Mouse (Mus musculus): ENCODE results near the gene Vps13d.

Vps13d gene

GRCm38 (mm10) chr4:145086509-145086908, 108.3 kb downstream of the Vps13d start:
- no peak for DNase-seq (ENCODE audit: low read depth, low spot score)

- DNase-seq (ENCODE audit: low read depth, low spot score), result no peak
These were observed 115.5 kb downstream of the Vps13d start for GRCm38 (mm10) chr4:145079324-145079723.

DNA sequence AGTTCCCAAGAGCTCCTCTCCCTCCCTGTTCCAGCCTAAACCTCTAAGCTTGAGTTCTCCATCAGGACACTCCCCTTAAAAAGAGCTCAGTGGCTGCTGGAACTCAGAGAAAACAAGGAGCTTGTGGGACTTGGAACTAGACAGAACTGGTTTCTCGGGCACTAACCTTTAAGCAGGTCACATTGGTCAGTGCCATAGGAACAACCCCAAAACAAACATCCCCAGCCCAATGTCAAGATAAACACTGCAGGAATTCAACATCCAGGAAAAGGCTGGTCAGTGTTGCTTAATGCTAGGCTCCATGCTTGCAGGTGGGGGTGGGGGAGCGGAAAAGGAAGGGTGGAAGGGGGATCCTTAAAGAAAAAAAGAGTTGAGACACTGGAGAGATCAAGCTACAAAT, 120.5 kb downstream of the Vps13d start:
- no peak for DNase-seq (ENCODE audit: low read depth, low spot score)

GRCm38 (mm10) chr4:145073728-145074127, 121.1 kb downstream of the Vps13d start:
- DNase-seq (ENCODE audit: low read depth, low spot score), result no peak

GRCm38 (mm10) chr4:145071942-145072341, 122.9 kb downstream of the Vps13d start:
- DNase-seq (ENCODE audit: low read depth, low spot score), result no peak

DNA sequence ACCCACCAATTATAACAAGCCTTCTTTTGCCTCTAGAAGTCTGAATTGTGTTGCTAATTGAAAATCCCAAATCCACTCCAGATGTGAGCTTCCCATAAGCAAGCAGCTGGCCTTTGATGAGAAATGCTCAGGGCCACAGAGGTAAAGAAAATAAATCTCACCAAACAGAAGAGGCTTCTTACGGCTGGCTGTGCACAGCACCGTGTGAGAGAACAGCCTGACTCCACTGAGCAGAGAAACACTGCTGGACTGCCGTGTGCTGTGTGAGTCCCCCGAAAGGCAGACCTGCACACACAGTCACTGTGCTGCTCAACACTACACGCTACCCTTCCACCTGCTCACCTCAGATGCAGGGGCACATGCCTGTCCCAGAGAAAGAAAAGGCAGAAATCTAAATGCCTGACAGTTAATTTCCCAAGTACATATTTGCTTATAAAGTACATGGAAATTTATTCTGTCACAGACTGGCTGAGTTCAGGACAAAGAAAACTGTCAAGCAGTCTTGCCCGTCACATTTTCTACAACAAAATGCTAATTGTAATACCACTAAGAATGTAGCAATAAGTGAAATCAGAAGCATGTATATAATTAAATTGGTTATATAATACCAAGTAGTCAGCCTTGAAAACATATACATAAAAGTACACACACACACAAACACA, 127.7 kb downstream of the Vps13d start:
- DNase-seq (ENCODE audit: low read depth, low spot score), result no peak

DNA sequence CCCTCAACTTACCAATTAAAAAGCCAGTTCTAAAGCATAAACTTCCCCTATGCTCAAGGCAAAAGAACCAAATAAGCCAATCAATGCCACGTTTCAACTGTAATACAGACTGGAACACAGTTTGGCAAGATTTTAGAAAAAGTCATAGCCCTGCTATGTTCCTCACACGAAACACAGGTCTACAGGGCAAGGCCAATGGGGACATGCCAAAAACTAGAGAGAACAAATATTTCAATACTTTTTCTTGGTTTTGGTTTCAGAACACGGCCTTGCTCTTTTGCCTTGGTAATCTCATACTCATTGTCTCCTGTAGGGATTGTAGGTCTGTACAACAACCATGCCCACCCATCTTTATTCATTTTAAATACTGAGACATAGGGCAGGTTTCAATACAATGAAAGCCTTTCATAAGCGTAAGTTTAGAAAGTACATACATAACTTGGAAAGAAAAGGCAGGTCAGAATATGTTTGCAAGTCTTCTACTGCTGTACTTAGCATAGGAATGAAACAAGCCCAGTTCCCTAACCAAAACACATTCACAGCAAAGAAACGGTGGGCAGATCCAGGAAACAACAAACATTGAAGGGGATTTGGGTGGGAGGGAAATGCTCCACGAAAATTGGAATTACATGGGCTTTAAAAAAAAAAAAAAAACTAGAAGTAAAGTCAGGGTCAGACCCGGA, 128.3 kb downstream of the Vps13d start:
- DNase-seq (ENCODE audit: low read depth, low spot score), result no peak

- no peak for DNase-seq (ENCODE audit: low read depth, low spot score)
These were observed 135.9 kb downstream of the Vps13d start for GRCm38 (mm10) chr4:145058749-145059442.

DNA sequence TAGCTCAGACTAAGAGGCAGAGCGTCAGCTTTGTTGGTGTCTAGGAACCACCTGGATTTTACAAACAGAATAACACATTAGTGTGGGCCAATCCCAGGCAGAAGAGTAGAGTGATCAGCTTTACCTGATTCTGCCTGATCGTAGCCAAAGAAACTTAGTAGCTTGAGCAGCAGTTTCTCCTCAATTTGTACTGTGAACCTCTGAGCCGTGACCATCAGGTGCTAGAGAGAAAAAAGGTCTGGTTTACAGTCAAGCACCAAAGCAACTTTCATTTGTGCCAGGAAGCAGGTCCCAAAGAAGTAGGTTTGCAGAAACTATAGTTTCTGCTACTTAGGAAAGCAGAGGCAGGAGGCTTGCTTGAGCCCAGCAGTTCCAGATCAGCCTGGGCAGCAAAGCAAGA, 138.5 kb downstream of the Vps13d start:
- DNase-seq (ENCODE audit: low read depth, low spot score), result peak; percentile 12

DNA sequence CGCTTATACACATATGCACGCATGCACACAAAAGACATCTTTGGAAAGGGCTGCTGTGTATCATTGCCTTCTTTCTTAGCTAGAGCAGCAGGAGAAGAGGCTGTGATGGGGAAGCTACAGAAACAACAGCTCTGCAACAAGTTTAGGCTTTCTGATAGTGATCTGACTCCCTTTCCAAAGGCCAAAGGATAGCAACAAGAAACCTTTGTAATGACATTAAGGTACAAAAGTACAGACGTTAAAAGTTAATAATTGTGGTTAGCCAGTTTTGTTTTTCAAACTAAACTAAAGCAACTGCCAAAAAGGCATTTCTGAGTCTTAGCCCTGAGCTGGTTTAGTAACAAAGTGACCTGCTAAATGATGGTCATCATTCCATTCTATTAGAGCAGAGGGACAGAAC, 139.0 kb downstream of the Vps13d start:
- no peak for DNase-seq (ENCODE audit: low read depth, low spot score)

DNA sequence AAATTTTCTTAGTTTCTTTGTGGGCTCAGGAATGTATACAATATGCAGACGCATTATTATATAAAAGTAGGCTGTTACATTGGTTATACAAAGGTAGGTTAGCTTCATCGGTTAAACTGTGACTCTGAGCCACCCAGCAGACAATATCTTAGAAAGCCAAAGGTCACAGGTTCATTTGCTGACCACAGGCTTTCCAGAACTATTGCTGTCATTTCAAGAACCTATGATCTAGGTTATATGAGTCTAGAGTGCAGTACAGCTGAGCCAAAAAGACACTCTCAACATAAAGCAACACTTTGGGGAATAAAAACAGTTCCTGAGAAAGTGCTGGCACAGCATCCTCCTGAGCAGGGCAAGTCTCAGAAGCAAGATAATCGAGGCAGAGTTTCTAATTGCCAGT, 140.4 kb downstream of the Vps13d start:
- no peak for DNase-seq (ENCODE audit: low read depth, low spot score)

DNA sequence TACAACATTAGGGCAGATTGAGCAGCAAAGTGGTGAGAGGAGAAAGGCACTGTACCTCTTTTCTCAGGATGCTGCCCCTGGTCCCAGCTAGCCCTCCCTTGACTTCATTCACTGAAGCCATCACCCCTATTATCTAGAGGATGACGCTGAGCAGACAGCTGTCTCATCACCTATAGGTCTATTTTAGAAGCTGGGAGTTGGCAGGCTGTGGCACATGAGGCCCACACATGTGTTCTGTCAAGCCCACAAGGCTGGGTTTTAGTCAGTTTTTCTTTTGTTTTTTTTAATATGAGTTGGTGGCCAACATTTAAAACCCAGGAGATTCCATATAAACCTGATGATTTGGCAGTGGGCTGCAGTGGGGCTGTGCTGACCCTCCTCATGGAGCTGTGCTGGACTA, 142.1 kb downstream of the Vps13d start:
- DNase-seq (ENCODE audit: low read depth, low spot score), result no peak

- DNase-seq (ENCODE audit: low read depth, low spot score), result no peak
These were observed 142.5 kb downstream of the Vps13d start for GRCm38 (mm10) chr4:145052282-145052681.

GRCm38 (mm10) chr4:145051209-145051969, 143.4 kb downstream of the Vps13d start:
- no peak for DNase-seq (ENCODE audit: low read depth, low spot score)

GRCm38 (mm10) chr4:145050518-145051208, 144.1 kb downstream of the Vps13d start:
- peak; percentile 16 for DNase-seq (ENCODE audit: low read depth, low spot score)

- DNase-seq (ENCODE audit: low read depth, low spot score), result no peak
These were observed 146.8 kb downstream of the Vps13d start for GRCm38 (mm10) chr4:145047964-145048363.

DNA sequence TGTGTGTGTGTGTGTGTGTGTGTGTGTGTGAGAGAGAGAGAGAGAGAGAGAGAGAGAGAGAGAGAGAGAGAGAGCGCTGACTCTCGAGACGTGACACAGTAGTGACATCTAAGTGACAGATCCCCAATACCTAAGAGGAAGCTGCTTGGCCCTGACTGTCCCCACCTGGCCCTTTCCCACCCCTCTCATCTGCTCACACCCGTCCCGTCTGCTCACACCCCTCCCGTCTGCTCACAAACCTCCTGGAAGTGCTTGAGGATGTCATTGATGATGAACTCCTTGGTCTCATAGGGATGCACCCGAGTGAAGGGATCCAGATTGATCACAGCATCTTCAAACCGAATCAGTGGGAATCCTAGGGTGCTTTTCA, 148.8 kb downstream of the Vps13d start:
- no peak for DNase-seq (ENCODE audit: low read depth, low spot score)

GRCm38 (mm10) chr4:145045312-145046031, 149.3 kb downstream of the Vps13d start:
- peak; percentile 81 for DNase-seq (ENCODE audit: low read depth, low spot score)

DNA sequence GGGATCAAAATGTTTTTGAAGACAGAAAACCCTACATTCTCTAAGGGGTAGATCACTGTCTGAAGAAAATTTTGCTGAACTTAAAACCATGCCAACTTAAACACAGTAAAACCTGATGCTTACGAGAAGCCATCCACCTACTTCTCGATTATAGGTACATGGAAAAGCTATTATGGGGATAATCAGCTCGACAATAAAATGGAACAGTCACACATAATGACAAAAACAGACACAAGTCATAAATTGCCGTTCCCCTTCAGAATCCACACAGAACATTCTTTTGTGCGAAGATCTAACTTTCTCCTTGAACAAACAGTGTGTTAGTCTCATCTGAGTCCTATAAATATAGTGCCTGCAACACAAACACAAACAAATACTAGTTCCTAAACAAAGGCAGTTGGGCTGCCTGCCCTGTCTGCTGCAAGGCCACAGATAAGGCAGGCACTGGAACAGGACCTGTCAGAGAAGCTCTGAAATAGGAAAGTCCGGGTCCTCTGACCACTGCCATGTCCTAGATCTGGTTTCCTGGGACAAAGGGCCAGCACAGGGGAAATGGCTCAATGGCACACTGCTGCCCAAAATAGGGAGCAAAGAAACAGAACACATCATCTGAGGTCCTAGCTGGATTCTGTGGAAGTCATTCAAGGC, 153.5 kb downstream of the Vps13d start:
- DNase-seq (ENCODE audit: low read depth, low spot score), result no peak

- no peak for DNase-seq (ENCODE audit: low read depth, low spot score)
These were observed 157.0 kb downstream of the Vps13d start for GRCm38 (mm10) chr4:145037631-145038416.

Data from A20 (cell line).